Mouse (Mus musculus): ENCODE results near the gene Kbtbd12. TPM values are rescaled to one million over a fixed set of nuclear protein-coding genes. Genes with fewer than 3 reads are reported as not detected.

The Kbtbd12 gene
- 0.63 and 0.77 TPM in 2 replicates for polyA plus RNA-seq (2012; rRNA removed)

GRCm38 (mm10) chr6:88637611-88638301, at the start of gene Kbtbd12:
Kbtbd12 (minus strand) TSS chr6:88637950.

GRCm38 (mm10) chr6:88518404-88519263, 119.1 kb downstream of the Kbtbd12 start, which contains the start of gene Sec61a1:
Sec61a1 (minus strand) TSS chr6:88518905.

Other genes with a start within 250 kb of the Kbtbd12 start
- gene Eefsec, start 191.4 kb downstream of the Kbtbd12 start, polyA plus RNA-seq (2012; rRNA removed), result 8.9 and 10.1 TPM in 2 replicates
- 50.2 and 51.8 TPM in 2 replicates for gene Ruvbl1, start 172.5 kb downstream of the Kbtbd12 start, polyA plus RNA-seq (2012; rRNA removed)
- 62.9 and 74.5 TPM in 2 replicates for gene Sec61a1, start 119.0 kb downstream of the Kbtbd12 start, polyA plus RNA-seq (2012; rRNA removed)
- 13.7 and 17.0 TPM in 2 replicates for gene Mgll, start 86.5 kb upstream of the Kbtbd12 start, polyA plus RNA-seq (2012; rRNA removed)
- gene Abtb1, start 204.0 kb upstream of the Kbtbd12 start, polyA plus RNA-seq (2012; rRNA removed), result 36.4 and 39.9 TPM in 2 replicates
- 1.2 and 2.6 TPM in 2 replicates for gene Podxl2, start 237.1 kb upstream of the Kbtbd12 start, polyA plus RNA-seq (2012; rRNA removed)